Mouse (Mus musculus) mouse trophoblast stem cell (cell line): Measurements from ENCODE around the gene Lrch3.
"Not testable (repeated sequence)": the region's sequence is repeated elsewhere in the genome, so short reads cannot be mapped to it uniquely, and the experiment has no call there.

ENCODE experiments used
- in situ Hi-C, 2 experiments: fragments of 300-500 bp; cut with MseI, MboI; formaldehyde crosslinking; loops; 2 replicates in 1 of 2; 3 replicates in 1 of 2; pipeline ENCODE4 v1.15.1; 2025

Gene Lrch3

GRCm38 (mm10) chr16:33054927-33055326 is 141.0 kb downstream of the Lrch3 start:
- in situ Hi-C loops: not testable (repeated sequence)

GRCm38 (mm10) chr16:33055655-33056054 is 141.8 kb downstream of the Lrch3 start:
- in situ Hi-C loops: no loop called here

- in situ Hi-C loops: no loop called here
Measured at GRCm38 (mm10) chr16:33056095-33056785, 142.3 kb downstream of the Lrch3 start, which contains the start of the genes Iqcg and Rpl35a. Iqcg (minus strand) TSS chr16:33056218. Rpl35a (plus strand) TSS chr16:33056453.

- in situ Hi-C loops: no loop called here
Measured at GRCm38 (mm10) chr16:33056786-33057185, 142.9 kb downstream of the Lrch3 start.

- in situ Hi-C loops: no loop called here
Measured at GRCm38 (mm10) chr16:33058033-33058432, 144.1 kb downstream of the Lrch3 start.

- in situ Hi-C loops: not testable (repeated sequence)
Measured at GRCm38 (mm10) chr16:33058656-33059055, 144.8 kb downstream of the Lrch3 start.

- in situ Hi-C loops: no loop called here
Measured at GRCm38 (mm10) chr16:33059471-33059870, 145.6 kb downstream of the Lrch3 start.

GRCm38 (mm10) chr16:33060926-33061325 is 147.0 kb downstream of the Lrch3 start:
- in situ Hi-C loops: no loop called here

GRCm38 (mm10) chr16:33061400-33061799 is 147.5 kb downstream of the Lrch3 start:
- in situ Hi-C loops: no loop called here

GRCm38 (mm10) chr16:33062024-33062681 is 148.3 kb downstream of the Lrch3 start, which contains the start of gene Lmln:
Lmln (plus strand) TSS chr16:33062521.
- in situ Hi-C loops: no loop called here

GRCm38 (mm10) chr16:33062682-33063131 is 148.8 kb downstream of the Lrch3 start:
- in situ Hi-C loops: no loop called here

- in situ Hi-C loops: no loop called here
Measured at GRCm38 (mm10) chr16:33063267-33063666, 149.4 kb downstream of the Lrch3 start.

GRCm38 (mm10) chr16:33064636-33065035 is 150.7 kb downstream of the Lrch3 start:
- in situ Hi-C loops: no loop called here
